Mouse (Mus musculus) stomach, postnatal 0 days (tissue): ENCODE results near the gene Gm12258. TPM values are rescaled to one million over a fixed set of nuclear protein-coding genes. Genes with fewer than 3 reads are reported as not detected.
A peak's percentile ranks its signal among the peaks of the same experiment; 100 is the strongest.
"Not testable (repeated sequence)": the region's sequence is repeated elsewhere in the genome, so short reads cannot be mapped to it uniquely, and the experiment has no call there.

Experiments
- ATAC-seq: fragments of 200-750 bp; cut with Nextera tagmentation; 2 replicates; pipeline ENCODE4 v1.8.0; 2017; ENCODE audit not compliant: low FRiP score, low TSS enrichment
- DNase-seq: peaks from one replicate; pipeline ENCODE4 v3.0.0-alpha.2; 2016; ENCODE audit warnings: low spot score
- H3K27ac ChIP-seq: fragments of 300-500 bp; sonication (generic); replicated peaks from 2 replicates; pipeline ENCODE4 v1.5.1; 2014; ENCODE audit warnings: mild to moderate bottlenecking, control low read depth
- H3K27me3 ChIP-seq: fragments of 300-500 bp; sonication (generic); 2 replicates; pipeline ENCODE4 v1.6.1; 2014; ENCODE audit warnings: low read length; ENCODE audit not compliant: control insufficient read depth, insufficient read depth
- H3K36me3 ChIP-seq: fragments of 300-500 bp; sonication (generic); 2 replicates; pipeline ENCODE4 v1.6.1; 2014; ENCODE audit warnings: low read length, mixed read lengths; ENCODE audit not compliant: control insufficient read depth, insufficient read depth
- H3K4me1 ChIP-seq: fragments of 300-500 bp; sonication (generic); replicated peaks from 2 replicates; pipeline ENCODE4 v1.6.1; 2014; ENCODE audit warnings: antibody characterized with exemption; ENCODE audit not compliant: control insufficient read depth, insufficient read depth
- H3K4me2 ChIP-seq: fragments of 300-500 bp; sonication (generic); replicated peaks from 2 replicates; pipeline ENCODE4 v1.6.1; 2014; ENCODE audit warnings: low read depth, mild to moderate bottlenecking, control low read depth, moderate library complexity
- H3K4me3 ChIP-seq: fragments of 300-500 bp; sonication (generic); 2 replicates; pipeline ENCODE4 v1.5.1; 2014; ENCODE audit warnings: low read depth, low read length, control low read depth
- H3K9ac ChIP-seq: fragments of 300-500 bp; sonication (generic); 2 replicates; pipeline ENCODE4 v1.6.1; 2014; ENCODE audit warnings: mild to moderate bottlenecking, low read length, control low read depth, mixed read lengths
- H3K9me3 ChIP-seq: fragments of 300-500 bp; sonication (generic); 2 replicates; pipeline ENCODE4 v1.6.1; 2016; ENCODE audit warnings: low read length; ENCODE audit not compliant: control insufficient read depth
- CTCF ChIP-seq: IDR thresholded peaks from 2 replicates; pipeline ENCODE4 v1.5.1; 2016; ENCODE audit warnings: antibody characterized with exemption, low read depth, mild to moderate bottlenecking, moderate library complexity
- EP300 ChIP-seq: optimal IDR thresholded peaks from 2 replicates; pipeline ENCODE3; 2016; ENCODE audit warnings: antibody characterized with exemption
- WGBS: fragments of 180-500 bp; shearing (Covaris S2); extraction: QIAGEN DNeasy Blood & Tissue Kit; methylation state at CpG from one replicate; pipeline ENCODE4 v1.1.7; 2014; 5-methylcytosine and 5-hydroxymethylcytosine counted together
- polyA plus RNA-seq: library from polyadenylated mRNA; unstranded; fragments of >200 nt; fragmentation: Nextera tagmentation; extraction: Ambion mirVana; gene quantifications from 2 replicates; pipeline ENCODE4 v1.2.1, GENCODE M21; 2015

Gene Gm12258
- polyA plus RNA-seq, 1 experiment from 2014 or later, result 2.4 TPM

- H3K27ac ChIP-seq, result no peak overlapping the region
- no peaks in the 10 kb centered on the region for H3K36me3 ChIP-seq
- ATAC-seq, result no peak
- H3K9me3 ChIP-seq, result no peaks in the 10 kb centered on the region
- no peak overlapping the region for H3K4me3 ChIP-seq
- DNase-seq, result no peak
- WGBS, result 81% methylated on average over 1 of the region's 1 CpGs
- no peak overlapping the region for H3K4me2 ChIP-seq
- no peak overlapping the region for H3K9ac ChIP-seq
- TF ChIP-seq EP300 (no peak), CTCF (no peak)
- no peaks in the 10 kb centered on the region for H3K27me3 ChIP-seq
- no peaks in the 10 kb centered on the region for H3K4me1 ChIP-seq
These were observed 31.3 kb upstream of the Gm12258 start for GRCm38 (mm10) chr11:58815676-58816075.

GRCm38 (mm10) chr11:58828937-58829336, 18.0 kb upstream of the Gm12258 start, which contains the start of gene Olfr312:
TSS of gene Olfr312 (plus strand) at chr11:58829237.
- ATAC-seq, H3K4me1 ChIP-seq, H3K9me3 ChIP-seq, H3K9ac ChIP-seq, H3K4me2 ChIP-seq, H3K27me3 ChIP-seq, H3K36me3 ChIP-seq, H3K27ac ChIP-seq, DNase-seq, H3K4me3 ChIP-seq: not testable (repeated sequence)

- no peak for ATAC-seq
- DNase-seq, result no peak
- no peak overlapping the region for H3K4me2 ChIP-seq
- no peak overlapping the region for H3K4me3 ChIP-seq
- H3K27me3 ChIP-seq, result no peaks in the 10 kb centered on the region
- H3K4me1 ChIP-seq, result no peaks in the 10 kb centered on the region
- 78% methylated on average over 3 of the region's 3 CpGs for WGBS
- no peaks in the 10 kb centered on the region for H3K36me3 ChIP-seq
- H3K27ac ChIP-seq, result no peak overlapping the region
- H3K9me3 ChIP-seq, result no peaks in the 10 kb centered on the region
- H3K9ac ChIP-seq, result no peak overlapping the region
- TF ChIP-seq CTCF, result no peak
- TF ChIP-seq EP300, result no peak
These were observed 17.2 kb upstream of the Gm12258 start for GRCm38 (mm10) chr11:58829764-58830163.

- H3K36me3 ChIP-seq, H3K27ac ChIP-seq, H3K4me1 ChIP-seq, H3K4me2 ChIP-seq, H3K27me3 ChIP-seq, H3K9ac ChIP-seq, H3K9me3 ChIP-seq, H3K4me3 ChIP-seq, DNase-seq, ATAC-seq: not testable (repeated sequence)
- WGBS, result 62% methylated on average over 3 of the region's 3 CpGs
These were observed 14.4 kb upstream of the Gm12258 start for GRCm38 (mm10) chr11:58832541-58832940.

GRCm38 (mm10) chr11:58838951-58839350, 8.0 kb upstream of the Gm12258 start, which contains the start of gene Olfr311:
TSS of gene Olfr311 (plus strand) at chr11:58839251.
- DNase-seq, H3K9me3 ChIP-seq, H3K4me1 ChIP-seq, H3K27ac ChIP-seq, H3K4me3 ChIP-seq, H3K9ac ChIP-seq, ATAC-seq, H3K27me3 ChIP-seq, H3K4me2 ChIP-seq, H3K36me3 ChIP-seq: not testable (repeated sequence)

GRCm38 (mm10) chr11:58847636-58848035, 678 bp downstream of the Gm12258 start:
- ATAC-seq (no peak), DNase-seq (no peak)
- WGBS, result 42% methylated on average over 9 of the region's 9 CpGs
- H3K9me3 ChIP-seq, result no peaks in the 10 kb centered on the region
- H3K27me3 ChIP-seq, result no peaks in the 10 kb centered on the region
- peak overlapping the region; percentile 79 for H3K9ac ChIP-seq
- peak overlapping the region; percentile 71 for H3K4me3 ChIP-seq
- TF ChIP-seq EP300 (no peak), CTCF (no peak)
- 0 out of 2 replicates have a peak, but pooled peaks cover 5% of the 10 kb centered on the region for H3K36me3 ChIP-seq
- H3K27ac ChIP-seq, result no peak overlapping the region
- H3K4me2 ChIP-seq, result peak overlapping the region; percentile 68
- H3K4me1 ChIP-seq, result no peaks in the 10 kb centered on the region
